Mouse (Mus musculus) MEL (cell line): Measurements from ENCODE around the gene Supt4a. TPM values are rescaled to one million over a fixed set of nuclear protein-coding genes. Genes with fewer than 3 reads are reported as not detected.

Experiments
- DNase-seq: peaks from one replicate; pipeline ENCODE4 v3.0.0; 2011; ENCODE audit warnings: low read depth, low spot score
- H3K27ac ChIP-seq: 2 replicates; pipeline ENCODE4 v1.5.1; 2012; ENCODE audit warnings: low read depth, mild to moderate bottlenecking, control low read depth, low read length, moderate library complexity; ENCODE audit not compliant: control insufficient read depth
- H3K27me3 ChIP-seq, 2 experiments: fragments of 150-350 bp in 1 of 2; sonication (generic) in 1 of 2; 2 replicates each; pipeline ENCODE4 v1.6.1; 2012; ENCODE audit warnings: low read length in 2 of 2, mild to moderate bottlenecking in 2 of 2, improper control_type of control experiment in 1 of 2, moderate library complexity in 1 of 2; ENCODE audit not compliant: insufficient read depth in 2 of 2, control insufficient read depth in 1 of 2
- H3K36me3 ChIP-seq, 2 experiments: 2 replicates each; pipeline ENCODE4 v1.6.1; 2012 to 2014; ENCODE audit warnings: low read length in 2 of 2, improper control_type of control experiment in 1 of 2, inconsistent platforms in 1 of 2, mild to moderate bottlenecking in 1 of 2; ENCODE audit not compliant: insufficient read depth in 2 of 2, control insufficient read depth in 1 of 2
- H3K4me1 ChIP-seq, 2 experiments: fragments of 150-350 bp in 1 of 2; sonication (generic) in 1 of 2; 2 replicates each; pipeline ENCODE4 v1.6.1; 2012; ENCODE audit warnings: low read length in 2 of 2, improper control_type of control experiment in 1 of 2, mild to moderate bottlenecking in 1 of 2; ENCODE audit not compliant: insufficient read depth in 2 of 2, control insufficient read depth in 1 of 2
- H3K4me3 ChIP-seq, 2 experiments: fragments of 150-350 bp in 1 of 2; sonication (generic) in 1 of 2; 2 replicates each; pipeline ENCODE4 v1.5.1; 2012; ENCODE audit warnings: low read depth in 2 of 2, low read length in 2 of 2, mild to moderate bottlenecking in 2 of 2, moderate library complexity in 2 of 2, control low read depth in 1 of 2, improper control_type of control experiment in 1 of 2; ENCODE audit not compliant: control insufficient read depth in 1 of 2, insufficient read depth in 1 of 2
- H3K79me2 ChIP-seq: 2 replicates; pipeline ENCODE4 v1.6.1; 2012; ENCODE audit warnings: mild to moderate bottlenecking, low read length, moderate library complexity; ENCODE audit not compliant: control insufficient read depth, poor library complexity, insufficient read depth
- H3K9ac ChIP-seq: 2 replicates; pipeline ENCODE4 v1.6.1; 2012; ENCODE audit warnings: low read depth, mild to moderate bottlenecking, control low read depth, low read length, moderate library complexity; ENCODE audit not compliant: control insufficient read depth, poor library complexity, severe bottlenecking
- H3K9me3 ChIP-seq: fragments of 150-350 bp; sonication (generic); replicated peaks from 2 replicates; pipeline ENCODE4 v1.6.1; 2012; ENCODE audit warnings: mild to moderate bottlenecking, low read length, improper control_type of control experiment, moderate library complexity; ENCODE audit not compliant: insufficient read depth
- BHLHE40 ChIP-seq: IDR thresholded peaks from 2 replicates; pipeline ENCODE4 v1.6.1; 2012; ENCODE audit warnings: low read depth, mild to moderate bottlenecking, inconsistent platforms, low read length, improper control_type of control experiment, borderline replicate concordance
- CHD1 ChIP-seq: IDR thresholded peaks from 2 replicates; pipeline ENCODE4 v1.6.1; 2012; ENCODE audit warnings: low read depth, mild to moderate bottlenecking, inconsistent platforms, low read length, improper control_type of control experiment
- CHD2 ChIP-seq: IDR thresholded peaks from 2 replicates; pipeline ENCODE4 v1.6.1; 2011; ENCODE audit warnings: low read length, improper control_type of control experiment
- CTCF ChIP-seq, 3 experiments: IDR thresholded peaks in 2 of 3; conservative IDR thresholded peaks in 1 of 3; 2 replicates each; pipeline ENCODE4 v1.5.1; 2011 to 2012; ENCODE audit warnings: low read length in 3 of 3, low read depth in 2 of 3, mild to moderate bottlenecking in 2 of 3, improper control_type of control experiment in 1 of 3, inconsistent platforms in 1 of 3, mixed read lengths in 1 of 3, moderate library complexity in 1 of 3; ENCODE audit not compliant: control insufficient read depth in 1 of 3, insufficient read depth in 1 of 3, poor library complexity in 1 of 3, severe bottlenecking in 1 of 3
- E2F4 ChIP-seq: IDR thresholded peaks from 2 replicates; pipeline ENCODE4 v1.6.1; 2011; ENCODE audit warnings: low read depth, low read length, improper control_type of control experiment, borderline replicate concordance
- ELF1 ChIP-seq: IDR thresholded peaks from 2 replicates; pipeline ENCODE4 v1.6.1; 2014; ENCODE audit warnings: low read depth, mild to moderate bottlenecking, inconsistent platforms, low read length, improper control_type of control experiment, moderate library complexity
- EP300 ChIP-seq, 2 experiments: IDR thresholded peaks; 2 replicates each; pipeline ENCODE4 v1.6.1; 2011; ENCODE audit warnings: improper control_type of control experiment in 2 of 2, low read length in 2 of 2, low read depth in 1 of 2, mild to moderate bottlenecking in 1 of 2
- ETS1 ChIP-seq: IDR thresholded peaks from 2 replicates; pipeline ENCODE4 v1.6.1; 2012; ENCODE audit warnings: low read depth, mild to moderate bottlenecking, inconsistent platforms, low read length, improper control_type of control experiment, moderate library complexity
- GABPA ChIP-seq: IDR thresholded peaks from 2 replicates; pipeline ENCODE4 v1.6.1; 2012; ENCODE audit warnings: low read depth, mild to moderate bottlenecking, inconsistent platforms, low read length, improper control_type of control experiment, moderate library complexity
- HCFC1 ChIP-seq: IDR thresholded peaks from 2 replicates; pipeline ENCODE4 v1.6.1; 2012; ENCODE audit warnings: low read depth, mild to moderate bottlenecking, inconsistent platforms, low read length, improper control_type of control experiment, moderate library complexity
- JUND ChIP-seq: IDR thresholded peaks from 2 replicates; pipeline ENCODE4 v1.6.1; 2011; ENCODE audit warnings: low read depth, mild to moderate bottlenecking, improper control_type of control experiment, low read length
- KAT2A ChIP-seq: conservative IDR thresholded peaks from 2 replicates; pipeline ENCODE4 v1.6.1; 2012; ENCODE audit warnings: low read depth, low read length, improper control_type of control experiment, inconsistent platforms
- MAFK ChIP-seq: IDR thresholded peaks from 2 replicates; pipeline ENCODE4 v1.6.1; 2011; ENCODE audit warnings: low read depth, mild to moderate bottlenecking, low read length, improper control_type of control experiment, borderline replicate concordance
- MAX ChIP-seq: IDR thresholded peaks from 2 replicates; pipeline ENCODE4 v1.6.1; 2011; ENCODE audit warnings: low read length, improper control_type of control experiment
- MAZ ChIP-seq: IDR thresholded peaks from 2 replicates; pipeline ENCODE4 v1.6.1; 2012; ENCODE audit warnings: low read depth, mild to moderate bottlenecking, inconsistent platforms, low read length, improper control_type of control experiment
- MEF2A ChIP-seq: IDR thresholded peaks from 2 replicates; pipeline ENCODE4 v1.6.1; 2014; ENCODE audit warnings: low read depth, mild to moderate bottlenecking, inconsistent platforms, low read length, improper control_type of control experiment; ENCODE audit not compliant: poor library complexity, insufficient replicate concordance, severe bottlenecking; ENCODE audit errors: extremely low read depth
- MXI1 ChIP-seq: IDR thresholded peaks from 2 replicates; pipeline ENCODE4 v1.6.1; 2011; ENCODE audit warnings: mild to moderate bottlenecking, low read depth, low read length, improper control_type of control experiment
- MYC ChIP-seq: IDR thresholded peaks from 2 replicates; pipeline ENCODE4 v1.6.1; 2011; ENCODE audit warnings: low read depth, mild to moderate bottlenecking, low read length, improper control_type of control experiment, moderate library complexity
- NELFE ChIP-seq: IDR thresholded peaks from 2 replicates; pipeline ENCODE4 v1.6.1; 2011; ENCODE audit warnings: low read depth, low read length, improper control_type of control experiment
- NRF1 ChIP-seq: IDR thresholded peaks from 2 replicates; pipeline ENCODE4 v1.6.1; 2014; ENCODE audit warnings: low read depth, mild to moderate bottlenecking, inconsistent platforms, low read length, improper control_type of control experiment, moderate library complexity; ENCODE audit not compliant: poor library complexity, insufficient read depth, severe bottlenecking
- POLR2AphosphoS2 ChIP-seq: IDR thresholded peaks from 2 replicates; pipeline ENCODE4 v1.6.1; 2011; ENCODE audit warnings: low read length, improper control_type of control experiment
- POLR2AphosphoS5 ChIP-seq: IDR thresholded peaks from 2 replicates; pipeline ENCODE4 v1.6.1; 2012; ENCODE audit warnings: low read depth, borderline replicate concordance, mild to moderate bottlenecking, inconsistent platforms, low read length, moderate library complexity, mixed read lengths
- RAD21 ChIP-seq: IDR thresholded peaks from 2 replicates; pipeline ENCODE4 v1.6.1; 2011; ENCODE audit warnings: mild to moderate bottlenecking, low read depth, low read length, improper control_type of control experiment
- RCOR1 ChIP-seq: IDR thresholded peaks from 2 replicates; pipeline ENCODE4 v1.6.1; 2012; ENCODE audit warnings: low read depth, mild to moderate bottlenecking, inconsistent platforms, low read length, improper control_type of control experiment
- SIN3A ChIP-seq: IDR thresholded peaks from 2 replicates; pipeline ENCODE4 v1.6.1; 2012; ENCODE audit warnings: low read length, improper control_type of control experiment, inconsistent platforms
- SMC3 ChIP-seq: IDR thresholded peaks from 2 replicates; pipeline ENCODE4 v1.6.1; 2011; ENCODE audit warnings: low read depth, low read length, improper control_type of control experiment
- TAL1 ChIP-seq: IDR thresholded peaks from 2 replicates; pipeline ENCODE4 v1.6.1; 2012; ENCODE audit warnings: mild to moderate bottlenecking, inconsistent platforms, low read length, moderate library complexity, mixed read lengths
- TBP ChIP-seq: IDR thresholded peaks from 2 replicates; pipeline ENCODE4 v1.8.0; 2011; ENCODE audit warnings: low read depth, low read length, improper control_type of control experiment
- TCF12 ChIP-seq: IDR thresholded peaks from 2 replicates; pipeline ENCODE4 v1.6.1; 2014; ENCODE audit warnings: low read depth, mild to moderate bottlenecking, inconsistent platforms, low read length, improper control_type of control experiment, moderate library complexity
- UBTF ChIP-seq: IDR thresholded peaks from 2 replicates; pipeline ENCODE4 v1.6.1; 2012; ENCODE audit warnings: low read depth, mild to moderate bottlenecking, inconsistent platforms, low read length, improper control_type of control experiment, moderate library complexity, borderline replicate concordance; ENCODE audit not compliant: insufficient read depth
- USF2 ChIP-seq, 2 experiments: IDR thresholded peaks; 2 replicates each; pipeline ENCODE4 v1.6.1; 2011 to 2012; ENCODE audit warnings: improper control_type of control experiment in 2 of 2, low read length in 2 of 2, borderline replicate concordance in 1 of 2, inconsistent platforms in 1 of 2, low read depth in 1 of 2, mild to moderate bottlenecking in 1 of 2; ENCODE audit not compliant: insufficient read depth in 1 of 2
- ZC3H11A ChIP-seq: IDR thresholded peaks from 2 replicates; pipeline ENCODE4 v1.6.1; 2012; ENCODE audit warnings: low read depth, mild to moderate bottlenecking, inconsistent platforms, low read length, improper control_type of control experiment
- ZKSCAN1 ChIP-seq: IDR thresholded peaks from 2 replicates; pipeline ENCODE4 v1.6.1; 2012; ENCODE audit warnings: low read depth, mild to moderate bottlenecking, inconsistent platforms, low read length, improper control_type of control experiment, moderate library complexity
- ZMIZ1 ChIP-seq: IDR thresholded peaks from 2 replicates; pipeline ENCODE4 v1.6.1; 2012; ENCODE audit warnings: low read depth, mild to moderate bottlenecking, inconsistent platforms, low read length, improper control_type of control experiment, moderate library complexity
- ZNF384 ChIP-seq: IDR thresholded peaks from 2 replicates; pipeline ENCODE4 v1.6.1; 2012; ENCODE audit warnings: low read depth, mild to moderate bottlenecking, inconsistent platforms, low read length, improper control_type of control experiment
- polyA plus RNA-seq, 2 experiments: library from polyadenylated mRNA; stranded (reverse) in 1 of 2; unstranded in 1 of 2; fragments of >175 nt in 1 of 2; fragments of >200 nt in 1 of 2; gene quantifications; 2 replicates each; pipeline versions ENCODE4 v1.2.1 to v1.2.4; 2012; ENCODE audit warnings: low replicate concordance in 2 of 2, low read depth in 1 of 2; ENCODE audit not compliant: insufficient read length in 2 of 2, insufficient read depth in 1 of 2, missing spikeins in 1 of 2
- total RNA-seq: library from RNA; depleted of rRNA; stranded (reverse); fragments of 300-350 nt; gene quantifications from 2 replicates; pipeline ENCODE4 v1.2.3, GENCODE M21; 2012; rRNA removed

Supt4a gene
- total RNA-seq: 301 and 332 TPM in 2 replicates
- 100 to 1,000 TPM in 1 of 2 experiments, not detected in 1; 223 TPM for polyA plus RNA-seq

DNA sequence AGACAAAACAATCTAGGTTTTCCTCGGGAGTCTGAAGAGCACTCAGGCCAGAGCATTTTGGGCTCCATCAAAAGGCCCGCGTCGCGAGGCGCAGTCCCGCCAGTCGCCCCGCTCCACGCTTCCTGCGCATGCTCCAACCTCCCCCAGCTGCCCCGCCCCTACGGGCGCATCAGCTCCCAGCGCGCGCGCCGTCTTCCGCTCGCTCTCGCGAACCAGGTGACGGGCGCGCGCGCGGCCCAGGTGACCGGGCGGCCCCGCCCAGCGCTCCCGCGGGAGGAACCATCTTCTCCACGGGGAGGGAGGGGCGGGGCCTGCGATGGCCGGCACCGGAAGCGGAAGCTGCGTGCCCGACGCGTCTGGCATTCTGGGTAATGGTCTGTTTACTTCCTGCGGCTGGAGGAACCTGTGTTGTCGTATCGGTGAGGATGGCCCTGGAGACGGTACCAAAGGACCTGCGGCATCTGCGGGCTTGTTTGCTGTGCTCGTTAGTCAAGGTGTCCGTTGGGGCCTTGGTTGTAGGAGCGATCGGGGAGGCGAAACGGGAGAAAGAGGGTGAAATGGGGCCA, at the start of gene Supt4a:
Gene Supt4a, plus strand, starts transcription at position 378 of the 566 bp plus-strand sequence.
- Histone ChIP-seq H3K27me3 (no peaks in the 10 kb centered on the region), H3K27ac (peak within 1 kb of the TSS; percentile 99), H3K36me3 (peaks cover 10 to 25% of the 10 kb centered on the region in 2 experiments), H3K9ac (peak within 1 kb of the TSS; percentile 92), H3K79me2 (peaks cover 19% of the 10 kb centered on the region), H3K9me3 (no peaks in the 10 kb centered on the region), H3K4me3 (peak within 1 kb of the TSS; percentile 90 to 94), H3K4me1 (peaks cover 5 to 35% of the 10 kb centered on the region in 2 experiments)
- DNase-seq: peak; percentile 99
- TF ChIP-seq MAFK: no peak
- TF ChIP-seq NELFE: peak; percentile 77
- no peak; the same call in 1 of the 2 replicates for TF ChIP-seq BHLHE40
- peak; percentile 40; the same call in 1 of the 2 replicates for TF ChIP-seq CHD2
- TF ChIP-seq UBTF: no peak
- TF ChIP-seq TAL1: no peak
- peak; percentile 85 for TF ChIP-seq MAX
- TF ChIP-seq HCFC1: peak; percentile 99
- TF ChIP-seq ZNF384: peak; percentile 34; the same call in 1 of the 2 replicates
- peak; percentile 95 for TF ChIP-seq KAT2A
- peak; percentile 97 for TF ChIP-seq CHD1
- TF ChIP-seq POLR2AphosphoS5: no peak
- 0 out of 2 replicates have a peak, but pooled peaks have one; percentile 25 for TF ChIP-seq ZKSCAN1
- peak; percentile 71 for TF ChIP-seq RCOR1
- TF ChIP-seq TCF12: peak; percentile 72
- TF ChIP-seq E2F4: peak; percentile 89; the same call in 1 of the 2 replicates
- no peak for TF ChIP-seq ZC3H11A
- TF ChIP-seq NRF1: peak; percentile 92
- peak; percentile 95 for TF ChIP-seq ELF1
- no peak; the same call in 1 of the 2 replicates for TF ChIP-seq POLR2AphosphoS2
- peak in 1 of 2 experiments; percentile 60; a peak in 2 of 4 replicates for TF ChIP-seq EP300 (IDR thresholded peaks at IDR 0.05; ENCODE audit: low read depth in 1 of 2, low read length in 2 of 2)
- 0 out of 2 replicates have a peak, but pooled peaks have one; percentile 68 for TF ChIP-seq MYC
- TF ChIP-seq JUND: peak; percentile 74; the same call in 1 of the 2 replicates
- TF ChIP-seq MAZ: peak; percentile 96
- peak; percentile 29; the same call in 1 of the 2 replicates for TF ChIP-seq SMC3
- peak; percentile 62 for TF ChIP-seq ZMIZ1
- TF ChIP-seq RAD21: no peak
- peak; percentile 90 for TF ChIP-seq MXI1
- TF ChIP-seq MEF2A: no peak; the same call in 1 of the 2 replicates
- TF ChIP-seq SIN3A: peak; percentile 94
- peak; percentile 71; the same call in 1 of the 2 replicates for TF ChIP-seq TBP
- peak; percentile 88 for TF ChIP-seq ETS1
- no peak for TF ChIP-seq CTCF (IDR thresholded peaks at IDR 0.05 in 2 of 3, conservative IDR thresholded peaks at IDR 0.05 in 1 of 3; ENCODE audit: control insufficient read depth in 1 of 3, insufficient read depth in 1 of 3, low read depth in 2 of 3, low read length in 3 of 3, poor library complexity in 1 of 3, severe bottlenecking in 1 of 3)
- TF ChIP-seq USF2 (IDR thresholded peaks at IDR 0.05; ENCODE audit: borderline replicate concordance in 1 of 2, insufficient read depth in 1 of 2, low read depth in 1 of 2, low read length in 2 of 2): no peak
- peak; percentile 45; the same call in 1 of the 2 replicates for TF ChIP-seq GABPA
